Mouse (Mus musculus) stomach, embryonic 16.5 days (tissue): ENCODE data around the gene Elp4. TPM values are rescaled to one million over a fixed set of nuclear protein-coding genes. Genes with fewer than 3 reads are reported as not detected.

Experiments
- ATAC-seq: fragments of 200-750 bp; cut with Nextera tagmentation; 2 replicates; pipeline ENCODE4 v1.8.0; 2017; ENCODE audit warnings: moderate number of reproducible peaks, moderate TSS enrichment; ENCODE audit not compliant: insufficient read depth, low FRiP score
- H3K27ac ChIP-seq: fragments of 300-500 bp; sonication (generic); 2 replicates; pipeline ENCODE4 v1.5.1; 2014; ENCODE audit warnings: low read length
- H3K27me3 ChIP-seq: fragments of 300-500 bp; sonication (generic); 2 replicates; pipeline ENCODE4 v1.6.1; 2014; ENCODE audit warnings: low read length, control low read depth, mixed read lengths; ENCODE audit not compliant: control insufficient read depth, insufficient read depth
- H3K36me3 ChIP-seq: fragments of 300-500 bp; sonication (generic); 2 replicates; pipeline ENCODE4 v1.6.1; 2014; ENCODE audit warnings: low read length; ENCODE audit not compliant: control insufficient read depth, insufficient read depth
- H3K4me1 ChIP-seq: fragments of 300-500 bp; sonication (generic); 2 replicates; pipeline ENCODE4 v1.6.1; 2014; ENCODE audit warnings: low read length, control low read depth, mixed read lengths; ENCODE audit not compliant: control insufficient read depth, insufficient read depth
- H3K4me2 ChIP-seq: fragments of 300-500 bp; sonication (generic); 2 replicates; pipeline ENCODE4 v1.6.1; 2014; ENCODE audit warnings: low read depth, low read length, mixed read lengths
- H3K4me3 ChIP-seq: fragments of 300-500 bp; sonication (generic); replicated peaks from 2 replicates; pipeline ENCODE4 v1.5.1; 2014; ENCODE audit warnings: mild to moderate bottlenecking, low read length
- H3K9ac ChIP-seq: fragments of 300-500 bp; sonication (generic); 2 replicates; pipeline ENCODE4 v1.6.1; 2014; ENCODE audit warnings: low read length
- H3K9me3 ChIP-seq: fragments of 300-500 bp; sonication (generic); replicated peaks from 2 replicates; pipeline ENCODE4 v1.6.1; 2016; ENCODE audit warnings: low read length, control low read depth; ENCODE audit not compliant: control insufficient read depth
- WGBS: fragments of 180-500 bp; shearing (Covaris S2); extraction: QIAGEN DNeasy Blood & Tissue Kit; methylation state at CpG from one replicate; pipeline ENCODE4 v1.1.7; 2014; 5-methylcytosine and 5-hydroxymethylcytosine counted together
- polyA plus RNA-seq: library from polyadenylated mRNA; unstranded; fragments of >200 nt; fragmentation: Nextera tagmentation; extraction: Ambion mirVana; gene quantifications from 2 replicates; pipeline ENCODE4 v1.2.1, GENCODE M21; 2015

Elp4 gene
- polyA plus RNA-seq, 1 experiment from 2014 or later = 31.1 TPM

- H3K4me3 ChIP-seq = no peak overlapping the region
- no peaks in the 10 kb centered on the region for H3K36me3 ChIP-seq
- H3K4me1 ChIP-seq = no peaks in the 10 kb centered on the region
- no peaks in the 10 kb centered on the region for H3K27me3 ChIP-seq
- H3K27ac ChIP-seq = no peak overlapping the region
- no peak overlapping the region for H3K9ac ChIP-seq
- ATAC-seq = no peak
- H3K9me3 ChIP-seq = no peaks in the 10 kb centered on the region
- WGBS = 85% methylated on average over 5 of the region's 5 CpGs
- no peak overlapping the region for H3K4me2 ChIP-seq
Observed at GRCm38 (mm10) chr2:105908351-105908750, 4.0 kb upstream of the Elp4 start.

DNA sequence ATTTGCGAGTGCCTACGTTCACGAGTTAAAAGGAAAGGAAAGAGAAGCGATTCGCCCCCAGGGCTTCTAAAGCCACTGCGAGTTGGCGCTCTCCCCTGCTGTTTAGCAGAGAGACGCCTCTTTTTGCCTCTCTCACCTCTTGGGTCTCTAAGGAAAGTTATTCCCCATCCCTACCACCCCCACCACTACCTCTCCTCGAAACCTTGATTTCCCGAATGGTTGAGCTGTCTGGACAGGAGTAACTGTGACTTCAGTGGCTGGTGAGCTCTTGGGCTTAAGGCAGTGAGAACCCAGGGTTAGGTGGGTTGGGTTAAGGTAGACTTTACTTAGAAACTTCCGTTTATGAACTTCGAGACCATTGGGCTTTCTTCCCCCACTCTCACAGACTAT lies 388 bp upstream of the Elp4 start:
- Histone ChIP-seq H3K4me1 (no peaks in the 10 kb centered on the region), H3K4me3 (peak overlapping the region; percentile 76), H3K27me3 (no peaks in the 10 kb centered on the region), H3K4me2 (peak overlapping the region; percentile 88), H3K9ac (peak overlapping the region; percentile 79), H3K27ac (peak overlapping the region; percentile 66), H3K9me3 (no peaks in the 10 kb centered on the region), H3K36me3 (no peaks in the 10 kb centered on the region)
- WGBS = under 1% methylated on average over 12 of the region's 12 CpGs
- ATAC-seq = peak; percentile 41

- H3K4me3 ChIP-seq = no peak overlapping the region
- no peak overlapping the region for H3K27ac ChIP-seq
- H3K27me3 ChIP-seq = no peaks in the 10 kb centered on the region
- no peaks in the 10 kb centered on the region for H3K9me3 ChIP-seq
- no peak overlapping the region for H3K9ac ChIP-seq
- peaks cover 3% of the 10 kb centered on the region; the same call in 1 of the 2 replicates for H3K36me3 ChIP-seq
- no peak for ATAC-seq
- no peaks in the 10 kb centered on the region for H3K4me1 ChIP-seq
- no peak overlapping the region for H3K4me2 ChIP-seq
Observed at GRCm38 (mm10) chr2:105890816-105891215, 13.5 kb downstream of the Elp4 start.

DNA sequence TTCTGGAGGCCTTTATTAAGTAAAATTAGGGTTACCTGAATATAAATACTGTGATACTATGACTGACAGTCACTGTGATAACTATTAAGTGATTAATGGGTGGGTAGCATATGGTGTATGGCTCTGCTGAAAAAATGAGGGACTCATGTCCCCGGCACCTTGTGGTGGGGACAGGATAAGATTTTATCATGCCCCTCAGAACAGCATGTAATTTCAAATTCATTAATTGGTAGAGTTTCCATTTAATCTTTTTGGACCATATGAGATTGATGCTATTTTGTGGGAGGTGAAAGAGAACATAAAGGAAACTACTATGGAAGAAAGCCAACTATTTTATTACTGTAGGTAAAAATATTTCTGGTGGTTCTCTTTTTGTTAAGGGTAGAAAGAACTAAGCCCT lies 31.0 kb downstream of the Elp4 start:
- Histone ChIP-seq H3K9me3 (no peaks in the 10 kb centered on the region), H3K36me3 (no peaks in the 10 kb centered on the region), H3K9ac (no peak overlapping the region), H3K27ac (no peak overlapping the region), H3K4me2 (no peak overlapping the region), H3K4me1 (no peaks in the 10 kb centered on the region), H3K27me3 (no peaks in the 10 kb centered on the region), H3K4me3 (no peak overlapping the region)
- ATAC-seq = no peak
- 92% methylated on average over 1 of the region's 1 CpGs for WGBS

- Histone ChIP-seq H3K36me3 (no peaks in the 10 kb centered on the region), H3K4me1 (no peaks in the 10 kb centered on the region), H3K27me3 (no peaks in the 10 kb centered on the region), H3K9ac (no peak overlapping the region), H3K27ac (no peak overlapping the region), H3K4me3 (no peak overlapping the region), H3K4me2 (no peak overlapping the region), H3K9me3 (no peaks in the 10 kb centered on the region)
- no peak for ATAC-seq
- 59% methylated on average over 2 of the region's 2 CpGs for WGBS
Observed at GRCm38 (mm10) chr2:105854740-105855139, 49.6 kb downstream of the Elp4 start.

- WGBS = 97% methylated on average over 2 of the region's 2 CpGs
- ATAC-seq = no peak
- Histone ChIP-seq H3K27ac (no peak overlapping the region), H3K4me3 (no peak overlapping the region), H3K27me3 (no peaks in the 10 kb centered on the region), H3K9ac (no peak overlapping the region), H3K4me1 (no peaks in the 10 kb centered on the region), H3K4me2 (no peak overlapping the region), H3K9me3 (no peaks in the 10 kb centered on the region), H3K36me3 (no peaks in the 10 kb centered on the region)
Observed at GRCm38 (mm10) chr2:105852971-105853370, 51.4 kb downstream of the Elp4 start.

- Histone ChIP-seq H3K36me3 (no peaks in the 10 kb centered on the region), H3K27ac (no peak overlapping the region), H3K9ac (no peak overlapping the region), H3K4me2 (no peak overlapping the region), H3K4me3 (no peak overlapping the region), H3K4me1 (no peaks in the 10 kb centered on the region), H3K27me3 (no peaks in the 10 kb centered on the region), H3K9me3 (no peaks in the 10 kb centered on the region)
- no peak for ATAC-seq
Observed at GRCm38 (mm10) chr2:105851714-105852293, 52.6 kb downstream of the Elp4 start.

DNA sequence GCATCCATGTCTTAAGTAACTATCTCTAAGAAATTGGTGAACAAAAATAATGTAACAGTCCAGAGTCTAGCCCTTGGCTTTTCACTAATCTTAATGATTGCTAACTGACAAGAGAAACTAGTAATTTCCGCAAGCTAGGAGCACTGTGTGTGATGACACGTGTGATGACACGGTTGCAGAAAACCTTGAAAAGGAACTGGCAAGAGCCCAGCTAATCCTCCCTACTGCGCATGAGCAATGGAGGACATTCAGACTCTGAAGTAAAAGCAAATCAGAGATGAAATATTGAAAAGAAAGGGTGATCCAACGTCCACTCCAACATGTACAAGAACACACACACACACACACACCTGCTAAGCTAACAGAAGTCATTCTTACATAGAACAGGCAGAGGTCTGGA lies 61.2 kb downstream of the Elp4 start:
- WGBS = 84% methylated on average over 5 of the region's 5 CpGs
- Histone ChIP-seq H3K4me3 (no peak overlapping the region), H3K27me3 (no peaks in the 10 kb centered on the region), H3K9me3 (no peaks in the 10 kb centered on the region), H3K36me3 (no peaks in the 10 kb centered on the region), H3K4me2 (no peak overlapping the region), H3K27ac (no peak overlapping the region), H3K9ac (no peak overlapping the region), H3K4me1 (no peaks in the 10 kb centered on the region)
- no peak for ATAC-seq

DNA sequence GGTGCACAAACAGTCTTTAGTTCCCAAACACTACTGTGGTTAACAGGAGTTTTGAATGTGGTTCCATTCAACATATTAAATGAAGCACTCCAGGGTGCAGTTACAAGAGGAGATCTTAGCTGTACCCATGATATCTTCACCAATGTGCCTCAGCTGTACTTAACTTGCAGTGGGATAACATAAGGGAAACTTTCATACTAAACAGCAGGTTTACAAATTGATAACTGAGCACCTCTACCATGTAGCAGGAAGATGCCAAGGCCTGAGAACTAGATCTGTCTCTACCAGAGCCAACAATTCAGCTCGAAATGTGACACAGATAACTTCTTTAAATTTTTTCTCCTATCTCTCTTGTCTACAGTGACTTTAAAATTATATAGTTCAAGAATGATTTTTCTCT lies 86.4 kb downstream of the Elp4 start:
- 83% methylated on average over 1 of the region's 1 CpGs for WGBS
- H3K27ac ChIP-seq = no peak overlapping the region

DNA sequence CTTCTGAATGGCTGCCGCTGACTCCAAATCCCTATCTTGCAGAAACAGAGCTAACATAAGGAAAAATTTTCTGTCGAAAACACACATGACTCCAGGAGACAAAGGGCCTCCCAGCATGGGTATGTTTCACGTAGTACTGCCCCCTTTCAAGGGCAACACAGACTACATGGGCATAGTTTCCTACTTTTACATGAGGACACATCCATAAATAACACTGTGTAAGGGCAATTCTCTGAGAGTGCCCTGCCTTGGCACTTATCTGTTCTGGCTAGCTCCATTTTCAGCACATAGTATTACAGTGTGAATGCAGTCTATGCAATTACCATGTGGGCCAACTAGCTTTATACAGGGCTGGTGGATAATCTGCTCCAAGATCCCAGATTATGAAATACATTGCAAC lies 89.2 kb downstream of the Elp4 start:
- no peaks in the 10 kb centered on the region for H3K36me3 ChIP-seq
- H3K9ac ChIP-seq = no peak overlapping the region
- H3K4me2 ChIP-seq = no peak overlapping the region
- H3K27me3 ChIP-seq = no peaks in the 10 kb centered on the region
- no peak overlapping the region for H3K4me3 ChIP-seq
- ATAC-seq = 0 out of 2 replicates have a peak, but pooled peaks have one; percentile 25
- H3K4me1 ChIP-seq = no peaks in the 10 kb centered on the region
- H3K9me3 ChIP-seq = no peaks in the 10 kb centered on the region
- peak overlapping the region; percentile 2; the same call in 1 of the 2 replicates for H3K27ac ChIP-seq
- 41% methylated on average over 3 of the region's 3 CpGs for WGBS

More for the DNA sequence above, 86.4 kb downstream of the Elp4 start:
- no peaks in the 10 kb centered on the region for H3K27me3 ChIP-seq
- H3K4me2 ChIP-seq = no peak overlapping the region
- H3K4me3 ChIP-seq = no peak overlapping the region
- no peaks in the 10 kb centered on the region for H3K9me3 ChIP-seq
- H3K4me1 ChIP-seq = no peaks in the 10 kb centered on the region
- ATAC-seq = no peak
- H3K36me3 ChIP-seq = no peaks in the 10 kb centered on the region
- H3K9ac ChIP-seq = no peak overlapping the region
